Mouse (Mus musculus) left cerebral cortex, adult 18-20 months (tissue): ENCODE data around the gene Helz. TPM values are rescaled to one million over a fixed set of nuclear protein-coding genes. Genes with fewer than 3 reads are reported as not detected.
A peak's percentile ranks its signal among the peaks of the same experiment; 100 is the strongest.
"Not testable (repeated sequence)": the region's sequence is repeated elsewhere in the genome, so short reads cannot be mapped to it uniquely, and the experiment has no call there.

Source experiments
- DNase-seq, 2 experiments: peaks; one replicate each; pipeline ENCODE4 v3.0.0; 2021 to 2022; ENCODE audit warnings: low spot score in 2 of 2, mixed read lengths in 1 of 2
- long read RNA-seq, 2 experiments: library from polyadenylated mRNA; stranded (forward); transcript quantifications; one replicate each; pipeline ENCODE4 v2.0.0; 2021
- total RNA-seq, 2 experiments: library from RNA; stranded (reverse); gene quantifications; 2 replicates each; pipeline ENCODE4 v1.2.3; 2021

Gene Helz
- total RNA-seq: 10 to 100 TPM; 46.2 to 51.5 TPM
- long read RNA-seq, experiment 1, partial matches to known transcripts: 4 of 13 reads
- long read RNA-seq, experiment 1, other reads (novel, unspliced or antisense): 8 of 13 reads
- long read RNA-seq, experiment 2, partial matches to known transcripts: 0 of 9 reads
- long read RNA-seq, experiment 2, other reads (novel, unspliced or antisense): 9 of 9 reads

- peak; percentile 39 to 54 for DNase-seq
Observed at GRCm38 (mm10) chr11:107547351-107548203, at the start of gene Helz. Gene Helz (plus strand): TSS chr11:107547930.

GRCm38 (mm10) chr11:107502801-107503200, 44.9 kb upstream of the Helz start:
- DNase-seq: no peak

GRCm38 (mm10) chr11:107504364-107504763, 43.4 kb upstream of the Helz start:
- DNase-seq: not testable (repeated sequence)

- peak; percentile 5 to 17 for DNase-seq
Observed at GRCm38 (mm10) chr11:107506260-107506659, 41.5 kb upstream of the Helz start.

DNA sequence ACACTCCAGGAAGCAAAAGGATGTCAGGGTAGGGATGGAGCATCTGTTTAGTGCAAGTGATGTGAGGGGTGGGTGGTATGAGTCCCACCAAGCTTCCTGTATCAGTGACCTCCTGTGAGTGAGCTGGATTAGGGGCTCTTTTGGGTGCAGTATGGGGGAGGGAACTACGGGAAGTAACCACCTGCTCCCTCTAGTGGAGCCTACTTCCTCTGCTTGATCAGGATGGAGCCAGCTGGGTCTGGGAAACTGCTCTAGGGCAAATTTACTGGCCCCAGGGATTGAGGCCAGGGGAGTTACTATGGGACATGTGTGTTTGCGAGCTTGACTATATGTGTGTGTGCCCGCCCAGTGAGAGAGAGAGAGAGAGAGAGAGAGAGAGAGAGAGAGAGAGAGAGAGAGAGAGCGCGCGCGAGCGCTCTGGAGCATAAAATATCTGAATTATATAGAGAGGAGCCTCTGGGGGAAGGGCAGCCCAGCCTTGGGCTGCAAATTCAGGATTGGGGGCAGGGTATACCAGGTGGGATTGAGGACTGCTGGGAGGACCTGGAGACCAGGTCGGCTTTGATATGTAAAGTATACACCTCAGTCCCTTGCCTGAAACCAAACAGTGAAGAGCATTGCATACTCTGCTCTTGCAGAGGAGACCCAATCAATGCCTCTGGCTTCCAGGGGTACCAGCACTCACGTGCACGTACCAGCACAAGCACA, 37.9 kb upstream of the Helz start:
- DNase-seq: no peak

DNA sequence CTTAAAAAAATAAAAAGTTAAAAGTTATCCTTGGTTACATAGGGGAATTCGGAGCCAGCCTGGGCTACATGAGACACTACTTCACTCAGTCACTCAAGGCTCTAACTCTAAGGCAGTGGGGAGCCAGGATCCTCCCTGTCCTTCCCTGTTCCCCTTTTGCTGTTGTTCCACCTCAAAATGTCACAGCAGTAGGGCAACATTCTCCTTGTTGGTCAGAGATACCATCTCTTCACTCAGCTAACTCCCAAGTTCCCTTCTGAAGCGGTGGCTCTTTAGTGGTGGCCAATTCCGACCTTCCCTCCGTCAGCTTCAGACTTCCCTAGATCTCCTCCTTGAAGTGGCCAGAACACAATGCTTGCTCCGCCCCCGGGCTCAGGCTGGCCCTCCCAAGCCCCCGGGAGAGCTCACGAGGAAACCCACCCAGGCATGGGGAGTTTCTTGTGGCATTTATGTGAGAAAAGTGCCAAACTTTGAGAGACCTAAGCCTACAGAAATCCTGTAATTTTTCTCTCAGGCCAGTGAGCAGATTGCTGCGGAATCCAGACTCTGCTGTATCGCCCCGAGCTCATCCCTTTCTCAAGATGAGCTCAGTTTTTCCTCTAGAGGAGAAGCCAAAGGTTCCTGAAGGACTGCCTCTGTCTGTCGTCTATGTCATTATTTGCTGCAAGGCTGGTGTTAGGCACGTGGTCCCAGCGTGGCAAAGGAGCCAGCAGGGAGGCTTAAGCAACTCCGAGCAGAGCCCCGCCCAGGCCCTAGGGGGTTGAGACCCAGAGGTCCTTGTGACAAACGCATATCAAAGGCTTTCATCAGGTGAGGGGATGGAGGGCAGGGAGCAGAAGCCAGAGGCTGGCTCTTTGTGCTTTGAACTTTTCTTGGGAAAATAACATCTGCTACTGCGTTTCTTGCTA, 37.1 kb upstream of the Helz start:
- DNase-seq: no peak

DNA sequence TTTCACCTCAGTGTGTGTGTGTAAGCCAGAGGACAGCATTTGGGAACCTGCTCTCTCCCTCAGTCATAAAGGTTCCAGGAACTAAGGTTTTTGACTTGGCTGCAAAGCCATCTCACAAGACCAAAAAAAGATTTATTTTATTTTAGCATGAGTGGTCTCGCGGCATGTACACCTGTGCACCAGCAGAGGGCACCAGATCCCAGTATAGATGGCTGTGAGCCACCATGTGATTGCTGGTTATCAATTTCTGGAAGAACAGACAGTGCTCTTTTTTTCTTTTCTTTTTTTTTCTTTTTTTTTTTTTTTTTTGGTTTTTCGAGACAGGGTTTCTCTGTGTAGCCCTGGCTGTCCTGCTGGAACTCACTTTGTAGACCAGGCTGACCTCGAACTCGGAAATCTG, 35.8 kb upstream of the Helz start:
- peak; percentile 49 to 66 for DNase-seq

GRCm38 (mm10) chr11:107513047-107513446, 34.7 kb upstream of the Helz start:
- no peak for DNase-seq

DNA sequence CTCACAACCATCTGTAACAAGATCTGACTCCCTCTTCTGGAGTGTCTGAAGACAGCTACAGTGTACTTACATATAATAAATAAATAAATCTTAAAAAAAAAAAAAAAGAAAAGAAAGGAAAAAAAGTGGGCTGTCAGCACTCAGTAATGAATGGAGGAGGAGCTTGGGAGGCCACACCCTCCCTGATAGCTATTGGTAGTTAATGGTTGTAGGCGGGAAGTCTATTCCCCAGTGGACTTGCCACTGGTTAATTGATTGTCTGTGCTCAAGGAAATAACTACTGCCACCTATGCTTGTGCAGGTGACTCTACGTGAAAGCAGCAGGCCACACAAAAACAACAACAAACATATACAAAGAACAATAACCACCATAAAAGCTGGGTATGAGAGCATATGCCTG, 31.3 kb upstream of the Helz start:
- no peak for DNase-seq

DNA sequence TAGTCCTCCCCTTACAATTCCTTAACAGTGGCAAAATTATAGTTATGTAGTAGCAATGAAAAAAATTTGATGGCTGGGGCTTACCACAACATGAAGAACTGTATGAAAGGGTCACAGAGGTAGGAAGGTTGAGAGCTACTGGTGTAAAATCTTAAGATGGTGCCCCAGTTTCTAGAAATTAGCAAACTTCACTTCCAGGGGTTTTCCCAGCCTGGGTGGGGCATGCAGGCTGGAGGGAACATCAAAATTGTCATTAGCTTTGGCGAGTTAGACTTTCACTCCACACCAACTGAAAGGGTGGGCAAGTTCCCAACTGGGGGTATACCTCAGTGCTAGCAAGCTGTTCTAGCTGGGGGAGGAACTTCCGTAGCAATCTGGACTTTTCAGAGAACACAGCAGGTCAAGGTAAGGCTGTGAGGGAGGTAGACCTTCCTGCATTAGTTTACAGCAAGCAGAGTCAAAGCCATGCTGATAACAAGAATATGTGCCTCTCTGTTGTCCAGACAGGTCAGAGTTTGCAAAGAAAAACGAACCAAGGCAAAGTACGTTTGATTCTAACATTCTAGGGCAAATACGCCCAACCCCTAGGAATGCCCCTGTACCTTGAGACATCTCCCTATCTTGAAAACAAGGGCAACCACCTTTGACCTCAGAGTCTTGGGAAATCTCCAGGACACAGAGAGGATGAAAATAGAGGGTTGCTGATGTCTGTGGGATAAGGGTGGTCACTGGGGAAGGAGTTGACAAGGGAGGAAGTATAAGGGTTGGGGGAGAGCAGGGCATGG, 28.9 kb upstream of the Helz start:
- no peak for DNase-seq

DNA sequence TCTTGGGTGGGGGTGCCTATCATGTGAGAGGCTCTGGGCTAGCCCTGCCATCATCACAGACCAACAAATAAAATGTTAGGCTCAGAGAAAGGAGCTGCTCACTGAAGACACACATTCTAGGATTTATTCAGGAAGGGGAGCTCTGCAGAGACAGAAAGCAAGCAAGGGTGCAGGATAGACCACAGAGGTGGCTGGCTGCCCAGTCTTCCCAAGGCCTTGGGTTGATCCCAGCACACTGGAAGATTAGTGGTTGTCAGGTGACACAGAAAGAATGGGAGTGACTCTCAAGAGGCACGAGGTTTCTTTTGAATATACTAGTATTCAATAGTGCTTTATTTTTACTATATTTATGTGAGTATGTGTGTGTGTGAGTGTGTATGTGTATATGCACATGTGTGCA, 26.6 kb upstream of the Helz start:
- DNase-seq: no peak

DNA sequence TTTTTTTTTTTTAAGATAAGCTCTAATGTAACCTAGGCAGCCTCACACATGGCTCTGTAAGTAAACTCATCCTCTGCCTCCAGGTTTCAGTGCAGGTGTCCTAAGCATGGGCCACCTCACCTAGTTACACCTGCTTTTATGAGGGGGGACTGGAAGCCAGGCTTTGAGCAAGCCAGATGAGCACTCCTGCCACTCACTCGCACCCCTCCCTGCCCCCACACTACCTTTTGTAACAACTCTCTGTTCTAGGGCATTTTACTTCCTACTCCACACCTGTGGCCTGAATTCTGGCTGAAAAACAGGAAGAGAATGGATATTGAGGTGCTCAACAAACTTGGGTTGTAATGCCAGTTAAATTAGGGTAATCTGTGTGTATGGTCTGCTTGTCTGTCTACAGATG, 22.8 kb upstream of the Helz start:
- DNase-seq: no peak

GRCm38 (mm10) chr11:107527632-107528031, 20.1 kb upstream of the Helz start:
- no peak for DNase-seq

- DNase-seq: no peak
Observed at GRCm38 (mm10) chr11:107529320-107529719, 18.4 kb upstream of the Helz start.

DNA sequence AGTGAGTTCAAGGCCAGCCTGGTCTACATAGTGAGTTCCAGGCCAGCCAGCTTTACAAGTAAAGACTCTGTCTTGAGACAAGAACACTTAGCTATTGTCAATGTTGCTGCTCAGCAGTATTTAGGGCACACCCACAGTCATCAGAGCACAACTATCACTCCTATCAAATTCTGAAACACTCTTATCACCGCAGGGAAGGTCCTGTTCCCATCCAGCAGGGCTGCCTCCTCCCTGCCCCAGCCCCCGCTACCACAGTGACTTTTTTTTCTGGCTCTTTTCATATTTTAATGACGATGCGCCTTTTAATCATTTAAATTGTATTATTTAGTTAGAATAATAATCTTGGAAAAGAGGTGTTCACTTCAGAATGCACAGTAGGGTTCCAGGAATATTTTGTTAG, 16.3 kb upstream of the Helz start:
- DNase-seq: no peak

DNA sequence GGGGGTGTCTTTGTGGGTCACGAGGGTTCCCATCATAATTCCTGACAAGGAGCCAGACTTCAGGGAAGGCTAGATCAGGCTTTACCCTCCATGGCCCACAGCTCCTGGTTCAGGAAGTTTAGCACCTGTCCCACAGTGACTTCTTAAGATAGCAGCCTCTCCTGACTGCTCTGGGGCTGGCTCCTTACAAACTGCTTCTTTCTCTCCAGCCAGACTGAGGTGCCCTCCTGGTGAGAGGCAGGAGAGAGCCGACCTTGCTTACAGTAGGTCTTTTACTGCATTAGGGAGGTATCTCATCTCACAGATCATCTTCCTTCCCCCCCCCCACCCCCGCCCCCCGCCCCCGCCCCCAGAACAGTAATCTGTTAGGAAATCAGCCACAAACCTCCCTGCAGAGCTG, 15.5 kb upstream of the Helz start:
- no peak for DNase-seq

DNA sequence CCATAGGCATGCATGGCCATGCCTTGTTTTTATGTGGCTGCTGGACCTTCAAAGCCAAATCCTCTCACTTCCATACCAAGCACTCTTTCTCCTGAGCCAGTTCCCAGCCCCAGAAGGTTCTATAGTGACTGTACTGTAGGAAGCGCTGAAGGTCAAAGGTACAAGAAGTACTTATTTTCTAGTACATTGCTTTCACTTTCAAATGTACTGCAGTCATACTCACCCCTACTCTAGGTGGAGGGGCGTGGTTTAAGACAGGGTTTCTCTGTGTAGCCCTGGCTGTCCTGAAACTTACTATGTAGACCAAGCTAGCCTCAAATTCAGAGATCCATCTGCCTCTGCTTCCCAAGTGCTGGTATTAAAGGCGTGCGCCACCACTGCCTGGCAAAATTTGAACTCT, 8.7 kb upstream of the Helz start:
- no peak for DNase-seq

- DNase-seq: no peak
Observed at GRCm38 (mm10) chr11:107540339-107540738, 7.4 kb upstream of the Helz start.

DNA sequence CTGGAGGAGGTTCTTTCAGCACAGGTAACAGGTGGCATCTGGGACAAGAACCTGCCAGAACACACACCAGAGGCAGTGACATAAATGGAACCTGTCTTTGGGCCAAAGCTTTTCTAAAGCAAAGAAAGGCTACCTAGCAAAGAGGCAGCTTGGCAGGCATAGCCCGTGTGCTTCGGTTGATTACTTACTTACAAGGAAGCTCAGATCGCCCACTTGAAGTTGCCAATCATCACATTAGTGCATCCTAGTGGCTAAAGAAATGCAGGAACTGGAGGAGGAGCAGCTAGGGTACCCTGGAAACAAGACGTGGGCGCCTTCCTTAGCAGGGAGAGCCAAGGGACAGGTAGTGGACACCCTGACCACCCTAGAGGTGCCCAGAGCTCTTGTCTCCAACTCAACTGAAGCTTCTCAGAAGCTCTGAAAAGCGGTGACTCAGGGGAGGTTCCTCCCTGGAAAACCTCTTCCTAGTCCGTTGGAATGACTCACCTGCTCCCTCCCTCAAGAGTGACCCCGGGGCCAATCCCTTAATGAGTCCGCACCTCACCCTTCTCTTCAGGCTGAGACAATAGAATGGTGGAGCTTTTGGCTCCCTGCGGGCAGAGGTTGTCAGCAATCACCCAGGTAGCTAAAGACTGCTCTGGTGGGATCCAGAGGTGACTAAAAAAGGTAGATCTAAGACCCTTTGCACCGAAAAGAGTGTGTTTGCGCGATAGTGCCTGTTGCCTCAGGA, 1.8 kb upstream of the Helz start:
- no peak for DNase-seq
